Comparison of ENCODE assay signal across 23 mouse cellular contexts in genomic region chr7:74579411-74579810, GRCm38 (mm10). TPM values are rescaled to one million over a fixed set of nuclear protein-coding genes. Genes with fewer than 3 reads are reported as not detected.
DNase-seq lines count a peak whose midpoint lies in the region; ATAC-seq and TF ChIP-seq lines count a peak whose summit lies in the region.
"Had no signal": no experiment of that assay in that cellular context is flagged by ENCODE, and none has a peak within 500 bp of the region (broad histone marks: within the 10 kb centered on the region; RNA-seq: fewer than 3 reads in every experiment).

No protein-coding gene starts in this region.

- DNase-seq in midbrain, embryonic 14.5 days = peak; percentile 43
- DNase-seq in midbrain, embryonic 11.5 days (ENCODE audit: low spot score, missing footprints) = no peak
- DNase-seq in brain, embryonic 14.5 days (ENCODE audit: low read depth) = peak; percentile 47
- DNase-seq in retina, embryonic 14.5 days (ENCODE audit: low spot score) = peak; percentile 59
- DNase-seq in gastrocnemius, adult 18-20 months (ENCODE audit: low spot score) = no peak
- no peak for DNase-seq in right cerebral cortex, postnatal 10 days (ENCODE audit: low spot score in 2 of 2)
- DNase-seq: adrenal gland, adult 8-10 months; adrenal gland, postnatal 14 days; adrenal gland, postnatal 36 days; cerebellum, adult 11 months; cerebellum, adult 18-20 months; cerebellum, adult 8-10 months; cerebellum, adult 9-11 months; cerebellum, postnatal 14 days; cerebellum, postnatal 36 days; embryo, embryonic 11 days had no signal

- H3K9me3 ChIP-seq in midbrain, embryonic 14.5 days (ENCODE audit: control insufficient read depth, low read length) = no peaks in the 10 kb centered on the region
- no peaks in the 10 kb centered on the region for H3K9me3 ChIP-seq in midbrain, embryonic 11.5 days (ENCODE audit: control insufficient read depth, low read length)
- H3K9me3 ChIP-seq: embryonic facial prominence, embryonic 13.5 days; embryonic facial prominence, embryonic 15.5 days; forebrain, embryonic 10.5 days; forebrain, embryonic 12.5 days had no signal

- ATAC-seq in midbrain, embryonic 14.5 days (ENCODE audit: low FRiP score, low TSS enrichment) = no peak
- no peak for ATAC-seq in midbrain, embryonic 11.5 days (ENCODE audit: low FRiP score)
- ATAC-seq: forebrain, embryonic 14.5 days; forebrain, embryonic 16.5 days had no signal

- WGBS in midbrain, embryonic 14.5 days = 72% methylated on average over 1 of the region's 1 CpGs
- 74% methylated on average over 1 of the region's 1 CpGs for WGBS in midbrain, embryonic 11.5 days

- TF ChIP-seq CTCF in brain, embryonic 14.5 days (IDR thresholded peaks at IDR 0.05; ENCODE audit: borderline replicate concordance, extremely low read depth, insufficient read depth, insufficient read length) = no peak

- no peak for TF ChIP-seq POLR2A in brain, embryonic 14.5 days (IDR thresholded peaks at IDR 0.05; ENCODE audit: borderline replicate concordance, extremely low read depth, insufficient read depth, insufficient read length, poor library complexity, severe bottlenecking)

- H3K9ac ChIP-seq in midbrain, embryonic 14.5 days (replicated peaks; ENCODE audit: low read length) = no peak overlapping the region
- H3K9ac ChIP-seq in midbrain, embryonic 11.5 days (ENCODE audit: low read length) = no peak overlapping the region
- H3K9ac ChIP-seq: embryonic facial prominence, embryonic 13.5 days; embryonic facial prominence, embryonic 15.5 days; forebrain, embryonic 12.5 days had no signal

- 0 out of 2 replicates have a peak, but pooled peaks cover 3% of the 10 kb centered on the region for H3K4me1 ChIP-seq in midbrain, embryonic 14.5 days (ENCODE audit: control insufficient read depth, insufficient read depth, low read length)
- H3K4me1 ChIP-seq in midbrain, embryonic 11.5 days (ENCODE audit: control insufficient read depth, insufficient read depth, low read length) = no peaks in the 10 kb centered on the region
- H3K4me1 ChIP-seq: embryonic facial prominence, embryonic 13.5 days; embryonic facial prominence, embryonic 15.5 days; forebrain, embryonic 12.5 days had no signal

- H3K4me3 ChIP-seq in midbrain, embryonic 14.5 days (replicated peaks; ENCODE audit: low read depth, low read length) = no peak overlapping the region
- H3K4me3 ChIP-seq in midbrain, embryonic 11.5 days (ENCODE audit: low read depth, low read length) = no peak overlapping the region
- H3K4me3 ChIP-seq: embryonic facial prominence, embryonic 13.5 days; embryonic facial prominence, embryonic 15.5 days; erythroblast, embryonic 14.5 days; forebrain, embryonic 10.5 days; forebrain, embryonic 12.5 days had no signal

- H3K27ac ChIP-seq in midbrain, embryonic 14.5 days (replicated peaks; ENCODE audit: low read depth, low read length) = no peak overlapping the region
- H3K27ac ChIP-seq in midbrain, embryonic 11.5 days (ENCODE audit: low read depth, low read length) = no peak overlapping the region
- H3K27ac ChIP-seq: embryonic facial prominence, embryonic 13.5 days; embryonic facial prominence, embryonic 15.5 days; forebrain, embryonic 10.5 days; forebrain, embryonic 12.5 days had no signal

- no peaks in the 10 kb centered on the region for H3K27me3 ChIP-seq in midbrain, embryonic 14.5 days (ENCODE audit: control insufficient read depth, insufficient read depth, low read length)
- H3K27me3 ChIP-seq in midbrain, embryonic 11.5 days (ENCODE audit: control insufficient read depth, insufficient read depth, low read length) = no peaks in the 10 kb centered on the region
- H3K27me3 ChIP-seq: embryonic facial prominence, embryonic 13.5 days; embryonic facial prominence, embryonic 15.5 days; forebrain, embryonic 12.5 days had no signal

- no peaks in the 10 kb centered on the region for H3K36me3 ChIP-seq in midbrain, embryonic 14.5 days (ENCODE audit: control insufficient read depth, insufficient read depth, low read length)
- no peaks in the 10 kb centered on the region for H3K36me3 ChIP-seq in midbrain, embryonic 11.5 days (ENCODE audit: control insufficient read depth, insufficient read depth, low read length)
- H3K36me3 ChIP-seq: embryonic facial prominence, embryonic 13.5 days; embryonic facial prominence, embryonic 15.5 days; forebrain, embryonic 10.5 days; forebrain, embryonic 12.5 days had no signal

- H3K4me2 ChIP-seq in midbrain, embryonic 14.5 days (ENCODE audit: low read length) = no peak overlapping the region
- no peak overlapping the region for H3K4me2 ChIP-seq in midbrain, embryonic 11.5 days
- H3K4me2 ChIP-seq: embryonic facial prominence, embryonic 13.5 days; embryonic facial prominence, embryonic 15.5 days; forebrain, embryonic 12.5 days had no signal

RNA-seq across cellular contexts. Expression of gene Slco3a1, which starts 24.8 kb away (rescaled TPM):
- 18.9 and 25.4 TPM in 2 replicates for polyA plus RNA-seq in midbrain, embryonic 14.5 days (2014; fragmentation: Nextera tagmentation; extraction: Ambion mirVana)
- polyA plus RNA-seq in midbrain, embryonic 11.5 days (2014; fragmentation: Nextera tagmentation; extraction: Ambion mirVana) = 7.8 and 8.4 TPM in 2 replicates
- polyA plus RNA-seq in brain, embryonic 14.5 days (2012; rRNA removed) = 21.4 and 21.6 TPM in 2 replicates
- 10 to 100 TPM; 60.0 to 77.8 TPM for total RNA-seq in gastrocnemius, adult 18-20 months (2021)

Comparison
In these comparisons a context has a peak if more than half of its experiments do, and no peak if none do; other contexts are left out.
1. DNase-seq: peak in midbrain, embryonic 14.5 days (single experiment), brain, embryonic 14.5 days (single experiment) and retina, embryonic 14.5 days (single experiment); none in midbrain, embryonic 11.5 days (single experiment), gastrocnemius, adult 18-20 months (single experiment) and right cerebral cortex, postnatal 10 days (0 of 2).